Mouse (Mus musculus): ENCODE measurements around the gene Clec3b.
A peak's percentile ranks its signal among the peaks of the same experiment; 100 is the strongest.

Clec3b gene

DNA sequence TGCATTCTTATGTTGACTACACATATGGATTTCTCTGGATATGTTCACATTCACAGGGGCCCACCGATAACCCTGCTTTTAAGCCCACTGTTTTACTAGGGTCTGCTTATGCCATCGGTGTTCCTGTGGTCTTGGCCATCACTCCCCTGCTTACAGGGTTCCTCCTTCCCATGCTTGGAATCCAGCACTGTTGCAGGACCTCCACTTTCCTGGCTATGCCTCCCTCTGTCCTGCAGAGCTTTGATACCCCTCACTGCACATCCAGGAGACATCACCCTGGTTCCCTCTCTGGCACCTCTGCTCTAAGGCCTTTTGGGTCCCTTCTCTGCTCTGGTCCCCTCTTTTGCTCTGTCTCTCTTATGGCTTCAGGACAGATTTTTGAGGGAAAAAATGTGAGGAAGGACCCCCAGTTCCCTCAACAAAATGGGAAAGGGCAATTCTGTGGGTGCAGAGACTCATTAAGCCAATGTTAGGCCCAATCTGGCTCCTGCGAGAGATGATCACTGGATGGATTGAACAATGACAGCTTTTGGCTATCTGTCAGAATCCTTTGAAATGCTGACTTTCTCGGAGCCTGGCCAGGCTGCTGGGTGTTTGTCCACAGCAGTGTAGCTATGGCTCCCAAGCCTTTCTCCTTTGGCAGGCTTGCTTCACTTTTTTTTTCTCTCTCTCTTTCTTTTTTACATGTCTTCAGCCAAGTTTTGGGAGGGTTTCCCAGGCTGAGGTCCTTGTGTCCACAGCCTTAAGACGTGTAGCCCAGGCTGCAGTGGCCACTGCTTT lies at the start of gene Clec3b:
TSS of gene Clec3b (plus strand) at position 706 of the 780 bp plus-strand sequence.
- no peak for DNase-seq

GRCm38 (mm10) chr9:123103425-123103824 lies 47.3 kb upstream of the Clec3b start:
- DNase-seq = no peak

GRCm38 (mm10) chr9:123104362-123104761 lies 46.4 kb upstream of the Clec3b start:
- DNase-seq = no peak

DNA sequence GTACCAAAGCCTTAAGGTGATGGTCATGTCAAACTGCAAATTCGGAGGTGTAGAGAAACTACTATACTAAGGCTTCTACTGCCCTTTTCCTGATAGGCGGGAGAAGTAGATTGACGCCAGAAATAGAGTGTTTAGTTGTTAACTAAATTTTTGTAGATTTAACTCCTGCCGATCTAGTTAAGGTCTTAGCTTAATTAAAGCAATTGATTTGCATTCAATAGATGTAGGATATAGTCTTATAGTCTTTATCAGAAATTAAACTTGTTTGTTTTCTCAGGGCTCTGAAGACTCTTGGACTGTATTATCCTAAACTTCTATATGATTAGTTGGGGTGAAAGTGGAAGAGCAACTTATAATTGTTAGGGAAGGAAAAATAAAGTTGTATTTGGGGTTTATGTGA lies 43.6 kb upstream of the Clec3b start:
- DNase-seq = no peak

DNA sequence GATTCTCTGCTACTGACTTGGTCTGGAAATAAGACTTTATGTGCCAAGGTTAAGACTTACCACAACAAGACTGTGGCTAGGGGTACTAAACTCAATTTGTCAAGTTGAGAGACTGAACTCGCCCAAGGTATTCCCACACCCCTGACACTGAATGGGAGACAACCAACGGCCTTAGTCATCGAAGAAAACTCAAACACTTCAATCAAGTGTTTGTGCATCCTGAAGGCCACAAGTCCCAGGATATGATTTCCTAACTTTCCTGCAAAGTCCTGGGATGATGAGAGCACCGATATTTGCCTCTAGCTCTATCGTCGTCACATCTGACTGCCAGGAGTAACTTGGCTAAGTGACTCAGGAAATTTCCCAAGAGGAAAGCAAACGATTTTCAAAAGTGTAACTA lies 41.6 kb upstream of the Clec3b start:
- no peak for DNase-seq

DNA sequence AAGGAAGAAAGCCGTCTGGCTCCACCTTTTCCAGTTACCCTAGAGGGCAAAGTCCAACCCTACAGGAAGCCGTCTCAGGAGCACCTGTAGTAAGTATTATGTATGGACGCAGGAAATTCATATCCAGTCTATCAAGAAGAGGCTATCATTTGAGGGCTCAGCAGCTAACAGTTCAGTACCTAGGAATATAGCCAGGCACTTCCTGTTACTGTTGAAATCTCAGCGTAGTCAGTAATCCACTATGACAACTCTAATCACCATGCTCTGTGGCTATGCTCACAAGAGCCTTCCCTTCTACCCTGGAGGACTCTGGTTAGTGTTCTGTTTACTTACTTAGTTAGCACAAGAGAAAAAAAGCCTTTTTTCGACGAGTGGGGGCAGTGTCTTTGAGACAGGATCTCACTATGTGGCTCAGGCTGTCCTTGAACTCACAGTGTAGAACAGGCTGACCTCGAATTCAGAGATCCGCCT lies 39.0 kb upstream of the Clec3b start:
- DNase-seq = no peak

DNA sequence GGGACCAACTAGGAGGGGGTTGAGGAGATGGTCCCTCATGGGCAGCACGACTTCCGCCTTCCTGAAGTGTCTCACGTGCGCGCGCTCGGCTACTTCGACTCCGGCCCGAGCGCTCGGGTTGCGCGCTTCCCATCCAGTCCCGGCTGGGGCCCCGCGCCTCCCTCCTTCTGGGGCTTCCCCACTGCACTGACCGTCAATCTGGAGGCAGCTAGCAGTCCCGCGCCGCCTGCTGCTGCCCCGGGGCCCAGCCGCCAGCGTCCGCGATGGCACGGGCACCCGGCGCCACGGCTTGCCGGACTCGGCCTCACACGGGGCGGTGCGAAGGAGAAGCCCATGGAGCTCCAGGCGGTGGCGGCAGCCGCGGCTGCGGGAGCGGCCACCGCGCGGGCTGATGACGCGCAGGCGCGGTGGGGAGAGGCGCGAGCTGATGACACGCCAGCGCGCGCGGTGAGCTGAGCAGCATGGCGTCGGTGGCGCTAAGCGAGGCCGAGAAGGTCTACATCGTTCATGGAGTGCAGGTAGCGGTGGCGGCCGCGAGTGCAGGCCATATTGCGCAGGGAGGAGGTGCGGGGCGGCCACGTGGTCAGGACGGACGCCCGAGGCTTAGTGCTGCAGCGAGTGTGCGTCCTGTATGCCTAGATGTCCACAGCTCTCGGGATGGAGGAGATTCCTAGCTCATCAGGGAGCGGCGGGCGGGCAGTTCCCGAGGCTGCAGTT lies 37.8 kb upstream of the Clec3b start, which contains the start of the genes Zdhhc3 and Exosc7:
TSS of gene Zdhhc3 (minus strand) at position 401 of the 717 bp plus-strand sequence.
TSS of gene Exosc7 (plus strand) at position 411 of the 717 bp plus-strand sequence.
- DNase-seq = peak; percentile 87

GRCm38 (mm10) chr9:123113931-123114330 lies 36.8 kb upstream of the Clec3b start:
- no peak for DNase-seq

DNA sequence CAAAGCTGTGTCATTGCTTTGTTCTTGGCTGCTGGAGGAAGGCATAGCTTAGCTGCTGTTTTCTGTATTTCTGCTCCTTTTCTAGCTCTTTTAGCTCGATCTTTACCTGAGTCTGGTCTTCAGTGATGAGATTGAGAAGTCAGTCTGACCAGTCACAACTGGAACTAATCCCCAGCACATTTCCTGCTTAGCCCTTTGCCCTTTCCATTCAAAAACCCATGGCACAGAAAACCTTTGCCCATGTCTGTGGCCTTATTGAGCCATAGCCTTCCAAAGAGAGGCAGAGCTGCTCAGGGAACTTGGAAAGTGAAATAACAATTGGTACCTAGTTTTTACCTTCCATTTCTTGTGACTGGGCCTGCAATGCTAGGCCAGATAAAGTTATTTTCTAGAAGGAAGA lies 35.2 kb upstream of the Clec3b start:
- no peak for DNase-seq

DNA sequence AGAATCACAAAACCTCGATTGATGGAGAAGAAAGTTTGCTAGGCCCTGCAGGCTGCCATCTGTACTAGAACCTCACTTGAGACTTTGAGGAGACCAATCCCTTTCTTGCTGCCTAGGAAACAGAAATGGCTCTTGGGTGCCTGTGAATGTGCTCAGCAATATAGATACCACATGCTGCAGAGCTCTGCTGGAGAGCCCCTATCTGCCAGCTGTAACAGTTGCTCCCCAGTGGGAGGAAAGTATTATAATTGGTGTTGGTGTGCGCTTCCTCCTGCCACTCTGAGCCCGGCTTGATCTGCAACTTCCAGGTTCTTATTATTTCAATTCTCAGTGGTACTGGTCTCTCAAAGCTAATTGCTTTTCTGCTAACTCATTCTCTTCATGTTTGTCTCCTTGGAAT lies 27.7 kb upstream of the Clec3b start:
- no peak for DNase-seq

DNA sequence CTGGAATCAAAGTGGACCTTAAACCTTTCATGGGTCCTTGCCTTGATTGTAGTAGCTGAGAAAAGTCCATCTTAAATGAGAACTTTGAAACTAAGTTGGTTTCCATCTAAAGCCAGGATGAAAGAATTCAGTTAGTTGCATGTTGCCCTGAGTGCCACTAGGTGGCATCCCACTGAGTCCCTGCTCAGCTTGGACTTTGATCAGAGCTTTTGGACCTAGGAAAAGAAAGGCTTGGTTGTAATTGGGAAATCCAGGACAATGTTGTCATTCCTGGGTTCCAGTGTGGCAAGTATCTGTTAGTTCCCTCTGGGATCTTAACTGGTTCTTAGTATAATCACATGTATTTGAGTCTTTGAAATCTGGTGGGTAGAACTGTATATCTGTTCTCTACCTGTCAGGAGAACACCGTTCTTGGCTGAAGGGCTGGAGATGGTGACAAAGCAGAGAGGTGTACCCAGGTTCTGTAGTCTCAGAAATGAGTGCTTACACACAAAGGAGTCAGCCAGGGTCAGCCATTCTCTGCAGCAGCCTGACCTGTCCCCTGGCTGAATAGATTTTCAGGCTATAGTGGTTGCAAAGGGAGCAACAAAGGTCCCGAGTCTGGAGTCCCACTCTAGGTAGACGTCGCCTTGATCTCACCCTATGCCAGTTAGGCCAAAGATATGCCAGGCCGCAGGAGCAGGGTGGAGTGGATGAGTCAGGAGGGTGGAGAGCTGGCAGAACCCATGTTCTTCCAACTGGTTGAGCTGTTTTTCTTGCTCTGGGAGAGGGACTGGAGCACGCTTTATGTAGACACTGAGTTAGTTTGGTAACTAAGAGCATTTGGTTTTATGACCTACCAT lies 27.0 kb upstream of the Clec3b start:
- DNase-seq = peak; percentile 51

GRCm38 (mm10) chr9:123124413-123124981 lies 26.2 kb upstream of the Clec3b start:
- peak; percentile 14 for DNase-seq

DNA sequence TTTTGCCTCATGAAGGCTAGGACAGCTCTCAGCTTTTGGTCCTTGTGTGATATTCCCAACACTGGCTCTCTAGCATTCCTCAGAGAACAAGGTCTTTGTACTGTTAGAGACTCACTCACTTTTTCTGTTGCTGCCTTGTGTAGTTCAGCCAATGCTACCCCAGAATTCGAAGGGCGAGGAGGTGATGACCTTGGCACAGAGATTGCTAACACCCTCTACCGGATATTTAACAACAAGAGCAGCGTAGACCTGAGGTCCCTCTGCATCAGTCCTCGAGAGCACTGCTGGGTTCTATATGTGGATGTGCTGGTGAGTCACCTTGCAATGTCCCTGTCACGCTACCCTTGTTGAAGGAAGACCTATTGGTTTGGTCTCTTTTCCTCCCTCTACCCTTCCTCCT lies 23.1 kb upstream of the Clec3b start:
- no peak for DNase-seq

GRCm38 (mm10) chr9:123132994-123133393 lies 17.8 kb upstream of the Clec3b start:
- DNase-seq = no peak

DNA sequence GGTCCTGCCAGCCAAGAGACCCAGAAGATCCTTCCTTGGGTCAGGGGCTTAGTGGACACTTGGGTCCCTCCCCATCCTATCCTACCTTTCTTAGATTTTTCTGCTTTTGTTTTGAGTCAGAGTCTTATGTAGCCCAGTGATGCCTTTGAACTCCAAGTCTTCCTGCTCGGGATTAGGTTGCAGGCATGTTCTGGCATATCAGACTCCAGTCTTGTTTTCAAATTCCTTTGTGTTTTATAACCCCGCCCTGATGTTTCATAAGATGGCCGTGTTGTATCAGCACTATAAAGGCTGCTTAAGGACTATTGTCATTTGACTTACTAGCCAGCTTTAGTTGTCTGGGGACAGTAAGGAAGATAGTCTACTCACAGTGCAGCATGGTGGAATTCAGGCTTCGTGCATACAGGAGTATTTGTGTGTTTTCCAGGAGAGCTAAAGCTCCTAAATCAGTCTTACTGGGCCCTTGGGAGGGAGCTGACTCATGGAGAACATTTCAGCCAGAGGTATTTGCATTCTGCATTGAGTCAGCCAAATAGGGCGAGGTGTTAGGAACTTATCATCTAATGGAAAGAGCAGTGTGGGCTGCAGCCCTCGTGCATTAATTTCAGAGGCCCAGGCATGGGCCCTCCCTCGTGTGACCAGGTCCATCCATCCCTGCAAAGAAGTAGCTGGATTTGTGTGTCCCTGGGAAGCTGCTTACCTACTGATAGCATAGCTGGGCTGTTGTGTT lies 13.6 kb upstream of the Clec3b start:
- DNase-seq = no peak

DNA sequence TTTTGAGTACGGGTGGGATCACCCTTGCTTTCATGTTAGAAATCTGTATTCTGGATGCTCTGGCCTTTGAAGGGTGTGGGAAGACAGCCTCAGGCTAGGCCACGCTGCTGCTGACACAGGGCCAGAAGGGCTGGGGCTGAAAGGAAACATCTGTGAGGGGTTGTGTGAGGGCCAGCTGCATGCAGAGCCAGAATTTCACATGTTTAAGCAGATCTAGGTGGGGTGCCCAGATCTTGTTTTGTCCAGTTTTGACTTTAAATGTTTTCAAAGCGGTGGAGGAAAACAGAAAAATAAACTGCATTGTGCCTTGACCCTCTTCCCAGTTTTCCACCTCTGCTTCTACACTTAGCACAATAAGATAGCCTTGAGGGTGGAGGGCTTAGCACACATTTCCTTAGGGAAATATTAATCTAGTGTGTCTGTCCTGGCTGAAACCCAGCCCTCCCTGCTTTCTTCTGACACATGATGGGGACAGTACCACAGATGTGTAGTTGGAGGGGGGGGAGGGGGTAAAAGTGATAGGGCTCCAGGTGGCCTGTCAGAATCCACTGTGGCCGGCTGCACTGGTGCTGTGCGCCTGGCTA lies 11.8 kb upstream of the Clec3b start:
- DNase-seq = no peak

DNA sequence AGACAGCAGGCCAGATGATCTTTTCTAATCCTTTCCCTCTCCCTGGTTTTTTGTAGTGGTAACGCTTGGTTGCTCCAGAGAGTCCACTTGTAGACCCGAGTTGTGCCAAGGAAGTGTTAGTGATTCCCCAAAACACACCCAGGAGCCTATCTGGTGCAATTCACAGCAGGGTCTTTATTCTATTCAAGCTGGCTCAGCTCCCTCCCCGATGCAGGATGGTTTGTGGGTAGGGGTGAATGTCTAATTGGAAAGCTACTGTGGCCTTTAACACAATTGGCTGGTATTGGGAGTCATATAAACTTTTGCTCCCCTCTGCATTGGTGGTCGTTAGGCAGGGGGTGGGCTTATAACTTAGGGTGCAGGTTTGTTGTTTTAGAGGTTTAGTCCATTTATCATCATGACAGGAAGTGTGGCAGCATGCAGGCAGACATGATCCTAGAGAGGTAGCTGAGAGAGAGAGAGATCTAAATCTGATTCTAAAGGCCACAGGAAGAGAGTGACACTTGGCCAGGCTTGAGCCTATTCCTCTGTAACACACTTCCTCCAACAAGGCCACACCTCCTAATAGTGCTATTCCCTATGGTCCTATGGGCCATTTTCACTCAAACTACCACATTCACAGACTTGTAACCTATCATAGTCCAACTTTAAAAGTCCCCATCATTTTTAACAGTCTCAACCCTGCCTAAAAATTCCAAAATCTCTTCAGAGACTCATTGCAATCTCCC lies 10.7 kb upstream of the Clec3b start:
- DNase-seq = no peak

DNA sequence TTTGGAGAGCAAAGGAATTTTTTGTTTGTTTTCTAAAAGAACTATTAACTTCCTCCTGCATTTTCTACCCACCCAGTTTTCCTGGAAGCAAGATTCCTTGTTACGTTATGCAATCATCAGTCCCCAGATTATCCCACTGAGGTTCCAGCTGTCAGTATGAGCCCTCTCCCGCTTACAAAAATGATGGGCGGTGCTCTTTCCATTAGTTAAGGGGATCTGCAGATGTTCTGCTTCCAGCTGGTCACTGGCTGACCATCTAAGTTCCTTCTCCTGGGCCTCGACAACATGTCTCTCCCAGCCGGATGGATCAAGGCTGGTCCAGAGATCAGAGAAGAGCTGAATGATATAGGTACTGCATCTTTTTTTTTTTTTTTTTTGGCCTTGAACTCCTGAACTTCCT lies 2.3 kb upstream of the Clec3b start:
- DNase-seq = no peak

DNA sequence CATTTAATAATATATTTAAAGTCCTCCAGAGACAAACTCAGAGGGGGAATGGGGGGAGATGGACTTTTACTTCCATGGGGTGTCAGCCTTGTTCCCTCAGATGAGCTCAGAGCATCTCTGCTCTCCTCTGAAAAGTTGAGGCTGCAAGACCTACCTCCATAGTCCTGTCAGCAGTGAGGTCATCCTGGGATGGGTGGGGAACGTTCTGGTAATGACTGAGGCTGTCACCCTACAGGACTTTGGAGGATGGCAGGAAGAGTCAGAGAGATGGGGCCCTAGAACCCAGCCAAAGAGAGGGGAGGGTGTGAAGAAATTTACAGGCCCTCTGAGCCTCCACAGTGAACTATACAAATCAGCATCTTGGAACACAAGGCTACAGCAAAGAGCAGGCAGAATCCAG lies 815 bp downstream of the Clec3b start:
- no peak for DNase-seq

DNA sequence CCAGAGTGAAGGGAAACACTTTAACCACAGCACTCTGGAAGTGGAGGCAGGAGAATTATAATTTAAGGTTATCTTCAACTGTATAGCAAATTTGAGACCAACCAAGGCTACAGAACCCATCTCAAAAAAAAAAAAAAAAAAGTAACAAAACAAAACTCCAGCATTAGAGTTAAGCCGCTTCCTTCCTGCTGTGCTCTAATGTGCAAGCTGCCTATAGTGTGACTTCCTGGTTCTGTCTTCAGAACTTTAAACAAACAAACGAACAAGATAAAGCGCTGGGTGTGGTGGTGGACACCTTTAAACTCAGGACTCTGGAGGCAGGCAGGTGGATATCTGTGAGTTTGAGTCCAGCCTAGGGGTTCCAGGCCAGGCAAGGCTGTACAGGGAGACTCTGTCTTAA lies 1.3 kb downstream of the Clec3b start:
- no peak for DNase-seq

DNA sequence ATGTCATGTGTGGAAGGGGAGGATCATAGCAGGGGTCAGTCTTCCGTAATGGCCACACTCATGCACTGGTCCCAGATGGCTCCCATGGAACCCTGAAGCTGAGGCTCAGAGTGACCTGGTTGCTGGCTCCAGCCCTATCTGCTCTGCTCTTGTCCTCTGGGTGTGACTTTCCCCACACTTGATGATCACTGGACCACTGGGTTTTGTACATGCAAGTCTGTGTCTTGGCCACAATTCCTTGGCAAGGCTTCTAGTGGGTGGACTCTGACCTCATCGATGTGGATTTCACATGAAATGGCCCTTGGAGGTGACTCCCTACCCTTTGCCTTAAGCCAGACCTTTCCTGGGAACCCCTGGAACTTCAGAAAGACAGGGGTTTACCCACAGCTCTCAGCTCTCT lies 2.4 kb downstream of the Clec3b start:
- DNase-seq = no peak
